Mouse (Mus musculus) bone marrow, adult 2 months (tissue): ENCODE measurements around the gene Slc41a3.

Experiments used
- CTCF ChIP-seq: fragments of 200-500 bp; IDR thresholded peaks from 2 replicates; pipeline ENCODE4 v1.5.1; 2011; ENCODE audit warnings: low read length, control low read depth; ENCODE audit not compliant: control insufficient read depth, insufficient read depth
- POLR2A ChIP-seq: fragments of 200-500 bp; IDR thresholded peaks from 2 replicates; pipeline ENCODE4 v1.6.1; 2011; ENCODE audit warnings: low read depth, mild to moderate bottlenecking, control low read depth, low read length, borderline replicate concordance; ENCODE audit not compliant: control insufficient read depth

DNA sequence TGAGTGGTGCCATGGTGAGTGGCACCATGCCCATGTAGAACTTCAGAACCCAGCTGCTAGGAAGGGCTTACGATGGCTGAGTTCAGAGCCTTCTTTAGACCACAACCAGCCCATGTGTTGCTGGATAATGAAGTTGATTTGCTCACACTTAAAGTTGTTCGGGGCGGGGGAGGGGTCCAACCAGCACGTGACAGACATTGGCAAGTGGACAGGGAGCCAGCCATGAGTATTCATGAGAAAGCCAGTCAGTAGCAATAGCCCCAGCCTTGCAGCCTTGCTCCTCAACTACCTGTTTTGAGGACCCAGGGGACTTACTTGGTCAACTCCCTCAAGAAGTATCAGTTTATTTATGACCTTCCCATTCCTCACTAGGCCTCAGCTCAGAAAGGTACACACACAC, 40.4 kb downstream of the Slc41a3 start:
- no peak for TF ChIP-seq CTCF
- TF ChIP-seq POLR2A: no peak
